Mouse (Mus musculus) right cerebral cortex, postnatal 14 days (tissue): ENCODE results near the gene Fbxw2.
"Not testable (repeated sequence)": the region's sequence is repeated elsewhere in the genome, so short reads cannot be mapped to it uniquely, and the experiment has no call there.

Experiments
- DNase-seq: peaks from one replicate; pipeline ENCODE4 v3.0.0; 2022

The Fbxw2 gene

GRCm38 (mm10) chr2:34825827-34826459 is at the start of gene Fbxw2:
Gene Fbxw2 (minus strand): TSS chr2:34826311.
- peak; percentile 92 for DNase-seq

GRCm38 (mm10) chr2:34874816-34875345 is 48.8 kb upstream of the Fbxw2 start, which contains the start of gene Psmd5:
Gene Psmd5 (minus strand): TSS chr2:34874968.
- no peak for DNase-seq

- DNase-seq, result no peak
Measured at GRCm38 (mm10) chr2:34874271-34874670, 48.2 kb upstream of the Fbxw2 start, which contains the start of gene Cutal. Gene Cutal (plus strand): TSS chr2:34874396.

- DNase-seq, result peak; percentile 88
Measured at GRCm38 (mm10) chr2:34870520-34871474, 44.7 kb upstream of the Fbxw2 start.

- DNase-seq, result no peak
Measured at GRCm38 (mm10) chr2:34869680-34870079, 43.6 kb upstream of the Fbxw2 start.

- no peak for DNase-seq
Measured at GRCm38 (mm10) chr2:34857728-34858127, 31.6 kb upstream of the Fbxw2 start.

- DNase-seq, result no peak
Measured at GRCm38 (mm10) chr2:34855265-34855664, 29.2 kb upstream of the Fbxw2 start.

GRCm38 (mm10) chr2:34847702-34848101 is 21.6 kb upstream of the Fbxw2 start:
- no peak for DNase-seq

GRCm38 (mm10) chr2:34843211-34843939 is 17.3 kb upstream of the Fbxw2 start:
- DNase-seq, result no peak

GRCm38 (mm10) chr2:34841706-34842105 is 15.6 kb upstream of the Fbxw2 start:
- peak; percentile 55 for DNase-seq

- not testable (repeated sequence) for DNase-seq
Measured at GRCm38 (mm10) chr2:34840143-34840542, 14.0 kb upstream of the Fbxw2 start.

GRCm38 (mm10) chr2:34835669-34836068 is 9.6 kb upstream of the Fbxw2 start:
- no peak for DNase-seq

GRCm38 (mm10) chr2:34833624-34834023 is 7.5 kb upstream of the Fbxw2 start:
- no peak for DNase-seq

GRCm38 (mm10) chr2:34832766-34833457 is 6.8 kb upstream of the Fbxw2 start, which contains the start of gene Gm34653:
Gene Gm34653 (plus strand): TSS chr2:34833007.
- DNase-seq, result not testable (repeated sequence)

GRCm38 (mm10) chr2:34830066-34830465 is 4.0 kb upstream of the Fbxw2 start:
- not testable (repeated sequence) for DNase-seq

GRCm38 (mm10) chr2:34828026-34828425 is 1.9 kb upstream of the Fbxw2 start:
- no peak for DNase-seq

- DNase-seq, result no peak
Measured at GRCm38 (mm10) chr2:34827591-34827990, 1.5 kb upstream of the Fbxw2 start.

GRCm38 (mm10) chr2:34826460-34827231 is 535 bp upstream of the Fbxw2 start:
- DNase-seq, result no peak

GRCm38 (mm10) chr2:34818492-34818891 is 7.6 kb downstream of the Fbxw2 start:
- no peak for DNase-seq

GRCm38 (mm10) chr2:34815893-34816292 is 10.2 kb downstream of the Fbxw2 start:
- not testable (repeated sequence) for DNase-seq

GRCm38 (mm10) chr2:34812706-34813105 is 13.4 kb downstream of the Fbxw2 start:
- no peak for DNase-seq
